In genomic region chr7:87718631-87719030, GRCm38 (mm10) we compare ENCODE assay signal across 19 mouse cellular contexts.
DNase-seq lines count a peak whose midpoint lies in the region; ATAC-seq lines count a peak whose summit lies in the region.
"Had no signal": no experiment of that assay in that cellular context is flagged by ENCODE, and none has a peak within 500 bp of the region (broad histone marks: within the 10 kb centered on the region; RNA-seq: fewer than 3 reads in every experiment).

No protein-coding gene starts in this region.

- no peak overlapping the region for H3K9ac ChIP-seq in midbrain, embryonic 16.5 days (ENCODE audit: low read depth, low read length)
- H3K9ac ChIP-seq: heart, embryonic 12.5 days; hindbrain, embryonic 14.5 days; intestine, embryonic 15.5 days had no signal

- WGBS in midbrain, embryonic 16.5 days = 61% methylated on average over 1 of the region's 1 CpGs

- H3K4me3 ChIP-seq in midbrain, embryonic 16.5 days (ENCODE audit: low read depth, low read length) = no peak overlapping the region
- H3K4me3 ChIP-seq: embryonic facial prominence, embryonic 10.5 days; heart, embryonic 12.5 days; hindbrain, embryonic 10.5 days; intestine, embryonic 15.5 days had no signal

- peak; percentile 20 to 50 for DNase-seq in frontal cortex, postnatal 36 days (ENCODE audit: low spot score in 2 of 2)
- no peak for DNase-seq in frontal cortex, postnatal 10 days (ENCODE audit: low spot score in 2 of 2)
- DNase-seq in right cerebral cortex, adult 18-20 months = peak; percentile 34
- no peak for DNase-seq in right cerebral cortex, postnatal 25 days
- peak; percentile 71 for DNase-seq in brain, adult 2 months (ENCODE audit: low read depth, low spot score)
- DNase-seq in telencephalon, adult 2 months (ENCODE audit: low read depth, low spot score) = peak; percentile 52
- DNase-seq: adrenal gland, postnatal 10 days; cerebellum, adult 11-12 months; cerebellum, adult 9-10 months; cerebellum, postnatal 25 days; gastrocnemius, postnatal 25 days had no signal

- no peak overlapping the region for H3K4me2 ChIP-seq in midbrain, embryonic 16.5 days (ENCODE audit: low read length)
- H3K4me2 ChIP-seq: heart, embryonic 12.5 days; hindbrain, embryonic 14.5 days; intestine, embryonic 15.5 days had no signal

- no peaks in the 10 kb centered on the region for H3K9me3 ChIP-seq in midbrain, embryonic 16.5 days (replicated peaks; ENCODE audit: control insufficient read depth, low read length, poor library complexity, severe bottlenecking)
- H3K9me3 ChIP-seq: embryonic facial prominence, embryonic 10.5 days; G1E; heart, embryonic 12.5 days; hindbrain, embryonic 10.5 days; intestine, embryonic 15.5 days had no signal

- no peaks in the 10 kb centered on the region for H3K27me3 ChIP-seq in midbrain, embryonic 16.5 days (ENCODE audit: control insufficient read depth, insufficient read depth, low read depth, low read length)
- H3K27me3 ChIP-seq: heart, embryonic 12.5 days; intestine, embryonic 15.5 days had no signal

- no peaks in the 10 kb centered on the region for H3K36me3 ChIP-seq in midbrain, embryonic 16.5 days (ENCODE audit: control insufficient read depth, insufficient read depth, low read length)
- H3K36me3 ChIP-seq: embryonic facial prominence, embryonic 10.5 days; G1E; heart, embryonic 12.5 days; hindbrain, embryonic 10.5 days; intestine, embryonic 15.5 days had no signal

- H3K27ac ChIP-seq in midbrain, embryonic 16.5 days (ENCODE audit: low read length) = no peak overlapping the region
- H3K27ac ChIP-seq: embryonic facial prominence, embryonic 10.5 days; hindbrain, embryonic 10.5 days; hindbrain, embryonic 14.5 days; intestine, embryonic 15.5 days had no signal

- ATAC-seq in midbrain, embryonic 16.5 days = no peak
- ATAC-seq: forebrain, embryonic 14.5 days; intestine, embryonic 15.5 days had no signal

- H3K4me1 ChIP-seq in midbrain, embryonic 16.5 days (ENCODE audit: control insufficient read depth, insufficient read depth, low read length) = no peaks in the 10 kb centered on the region
- H3K4me1 ChIP-seq: embryonic facial prominence, embryonic 10.5 days; heart, embryonic 12.5 days; hindbrain, embryonic 10.5 days; intestine, embryonic 15.5 days had no signal

Comparison
In these comparisons a context has a peak if more than half of its experiments do, and no peak if none do; other contexts are left out.
1. DNase-seq: peak in frontal cortex, postnatal 36 days (2 of 2), right cerebral cortex, adult 18-20 months (single experiment), brain, adult 2 months (single experiment) and telencephalon, adult 2 months (single experiment); none in frontal cortex, postnatal 10 days (0 of 2) and right cerebral cortex, postnatal 25 days (single experiment).